In the genomic region with DNA sequence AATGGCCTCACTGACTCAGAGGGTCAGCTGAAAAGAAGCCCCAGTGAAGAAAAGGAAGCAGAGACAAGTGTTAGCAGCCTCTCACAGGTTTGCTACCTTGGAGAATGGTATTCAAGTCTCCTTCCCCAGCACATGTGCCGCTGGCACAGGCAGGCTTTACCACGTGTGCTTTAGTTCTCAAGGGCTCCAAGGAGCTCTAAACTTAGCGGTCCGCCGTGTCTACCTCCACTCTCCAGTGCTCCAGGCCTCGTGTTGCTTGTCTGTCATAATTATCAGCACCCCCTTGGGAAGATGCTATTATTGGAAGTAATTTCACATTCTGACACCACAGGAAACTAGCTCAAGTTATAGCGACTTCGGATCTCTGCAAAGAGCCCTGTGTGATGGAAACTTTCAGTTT, we compare ENCODE assay signal across 20 mouse cellular contexts.
DNase-seq lines count a peak whose midpoint lies in the region; ATAC-seq lines count a peak whose summit lies in the region.
"Had no signal": no experiment of that assay in that cellular context is flagged by ENCODE, and none has a peak within 500 bp of the region (broad histone marks: within the 10 kb centered on the region; RNA-seq: fewer than 3 reads in every experiment).

No protein-coding gene starts in this region.

- WGBS in heart, embryonic 13.5 days: 26% methylated on average over 8 of the region's 8 CpGs
- 57% methylated on average over 8 of the region's 8 CpGs for WGBS in midbrain, embryonic 11.5 days
- 32% methylated on average over 8 of the region's 8 CpGs for WGBS in midbrain, embryonic 15.5 days
- 39% methylated on average over 8 of the region's 8 CpGs for WGBS in embryonic facial prominence, embryonic 11.5 days
- WGBS in midbrain, embryonic 14.5 days: 25% methylated on average over 8 of the region's 8 CpGs
- WGBS in forebrain, embryonic 16.5 days: 51% methylated on average over 8 of the region's 8 CpGs

- H3K27ac ChIP-seq in heart, embryonic 13.5 days (replicated peaks): peak overlapping the region; percentile 46; the same call in 1 of the 2 replicates
- H3K27ac ChIP-seq in midbrain, embryonic 11.5 days (ENCODE audit: low read depth, low read length): peak overlapping the region; percentile 27; the same call in 1 of the 2 replicates
- no peak overlapping the region for H3K27ac ChIP-seq in midbrain, embryonic 15.5 days
- H3K27ac ChIP-seq in embryonic facial prominence, embryonic 11.5 days (replicated peaks; ENCODE audit: low read depth, low read length): no peak overlapping the region
- no peak overlapping the region for H3K27ac ChIP-seq in midbrain, embryonic 14.5 days (replicated peaks; ENCODE audit: low read depth, low read length)
- H3K27ac ChIP-seq in forebrain, embryonic 16.5 days (ENCODE audit: low read length): no peak overlapping the region
- H3K27ac ChIP-seq: embryonic facial prominence, embryonic 15.5 days; forebrain, embryonic 15.5 days; gastrocnemius, adult 2 months; liver, embryonic 12.5 days; lung, embryonic 15.5 days had no signal

- DNase-seq in heart, postnatal 36 days: no peak
- peak; percentile 88 for DNase-seq in midbrain, embryonic 11.5 days (ENCODE audit: low spot score, missing footprints)
- DNase-seq in embryonic facial prominence, embryonic 11.5 days (ENCODE audit: low spot score): peak; percentile 47
- DNase-seq in midbrain, embryonic 14.5 days: peak; percentile 48
- DNase-seq in kidney, adult 18-20 months: no peak
- DNase-seq: cerebellum, adult 8-10 months; gastrocnemius, adult 2 months; kidney, postnatal 10 days; layer of hippocampus, adult 9-11 months; right cerebral cortex, postnatal 14 days; thymus, postnatal 25 days had no signal

- no peaks in the 10 kb centered on the region for H3K27me3 ChIP-seq in heart, embryonic 13.5 days (replicated peaks)
- H3K27me3 ChIP-seq in midbrain, embryonic 11.5 days (ENCODE audit: control insufficient read depth, insufficient read depth, low read length): peaks cover 55% of the 10 kb centered on the region
- H3K27me3 ChIP-seq in midbrain, embryonic 15.5 days (replicated peaks): peaks cover 15% of the 10 kb centered on the region
- no peaks in the 10 kb centered on the region for H3K27me3 ChIP-seq in embryonic facial prominence, embryonic 11.5 days (ENCODE audit: control insufficient read depth, insufficient read depth, low read length)
- peaks cover 28% of the 10 kb centered on the region for H3K27me3 ChIP-seq in midbrain, embryonic 14.5 days (ENCODE audit: control insufficient read depth, insufficient read depth, low read length)
- peaks cover 10% of the 10 kb centered on the region for H3K27me3 ChIP-seq in forebrain, embryonic 16.5 days (replicated peaks; ENCODE audit: control insufficient read depth, insufficient read depth, low read length)
- H3K27me3 ChIP-seq: embryonic facial prominence, embryonic 15.5 days; liver, embryonic 12.5 days; lung, embryonic 15.5 days had no signal

- peaks cover 37% of the 10 kb centered on the region for H3K4me1 ChIP-seq in heart, embryonic 13.5 days
- peaks cover 16% of the 10 kb centered on the region for H3K4me1 ChIP-seq in midbrain, embryonic 11.5 days (ENCODE audit: control insufficient read depth, insufficient read depth, low read length)
- H3K4me1 ChIP-seq in midbrain, embryonic 15.5 days: peaks cover 33% of the 10 kb centered on the region
- H3K4me1 ChIP-seq in embryonic facial prominence, embryonic 11.5 days (ENCODE audit: control insufficient read depth, insufficient read depth, low read length): no peaks in the 10 kb centered on the region
- H3K4me1 ChIP-seq in midbrain, embryonic 14.5 days (ENCODE audit: control insufficient read depth, insufficient read depth, low read length): peaks cover 37% of the 10 kb centered on the region
- H3K4me1 ChIP-seq in forebrain, embryonic 16.5 days (replicated peaks; ENCODE audit: control insufficient read depth, insufficient read depth, low read length): peaks cover 10% of the 10 kb centered on the region
- H3K4me1 ChIP-seq: liver, embryonic 12.5 days had no signal

- intact Hi-C loops in heart, postnatal 36 days (cut with DNase I): no loop called here

- 0 out of 2 replicates have a peak overlapping the region, but pooled peaks have one; percentile 24 for H3K4me2 ChIP-seq in heart, embryonic 13.5 days
- H3K4me2 ChIP-seq in midbrain, embryonic 11.5 days: no peak overlapping the region
- no peak overlapping the region for H3K4me2 ChIP-seq in midbrain, embryonic 15.5 days
- no peak overlapping the region for H3K4me2 ChIP-seq in embryonic facial prominence, embryonic 11.5 days (ENCODE audit: low read depth, low read length)
- no peak overlapping the region for H3K4me2 ChIP-seq in midbrain, embryonic 14.5 days (ENCODE audit: low read length)
- no peak overlapping the region for H3K4me2 ChIP-seq in forebrain, embryonic 16.5 days (ENCODE audit: low read length)
- H3K4me2 ChIP-seq: embryonic facial prominence, embryonic 15.5 days; forebrain, embryonic 15.5 days; liver, embryonic 12.5 days; lung, embryonic 15.5 days had no signal

- ATAC-seq in heart, embryonic 13.5 days (ENCODE audit: extremely low read depth, insufficient number of reproducible peaks, low FRiP score, low TSS enrichment): no peak
- ATAC-seq in midbrain, embryonic 11.5 days (ENCODE audit: low FRiP score): no peak
- ATAC-seq in midbrain, embryonic 15.5 days (replicated peaks): no peak
- no peak for ATAC-seq in embryonic facial prominence, embryonic 11.5 days (replicated peaks; ENCODE audit: insufficient number of reproducible peaks, low FRiP score, low TSS enrichment, low read depth)
- no peak for ATAC-seq in midbrain, embryonic 14.5 days (ENCODE audit: low FRiP score, low TSS enrichment)
- ATAC-seq in forebrain, embryonic 16.5 days: no peak
- ATAC-seq: forebrain, embryonic 15.5 days; intestine, postnatal 0 days; liver, embryonic 12.5 days had no signal

- no peaks in the 10 kb centered on the region for H3K36me3 ChIP-seq in heart, embryonic 13.5 days
- H3K36me3 ChIP-seq in midbrain, embryonic 11.5 days (ENCODE audit: control insufficient read depth, insufficient read depth, low read length): no peaks in the 10 kb centered on the region
- no peaks in the 10 kb centered on the region for H3K36me3 ChIP-seq in midbrain, embryonic 15.5 days (replicated peaks)
- H3K36me3 ChIP-seq in embryonic facial prominence, embryonic 11.5 days (replicated peaks; ENCODE audit: control insufficient read depth, insufficient read depth, low read depth, low read length): no peaks in the 10 kb centered on the region
- H3K36me3 ChIP-seq in midbrain, embryonic 14.5 days (ENCODE audit: control insufficient read depth, insufficient read depth, low read length): no peaks in the 10 kb centered on the region
- no peaks in the 10 kb centered on the region for H3K36me3 ChIP-seq in forebrain, embryonic 16.5 days (ENCODE audit: control insufficient read depth, insufficient read depth)
- H3K36me3 ChIP-seq: embryonic facial prominence, embryonic 15.5 days; forebrain, embryonic 15.5 days; liver, embryonic 12.5 days; lung, embryonic 15.5 days had no signal

- no peak overlapping the region for H3K4me3 ChIP-seq in heart, embryonic 13.5 days
- H3K4me3 ChIP-seq in midbrain, embryonic 11.5 days (ENCODE audit: low read depth, low read length): no peak overlapping the region
- no peak overlapping the region for H3K4me3 ChIP-seq in midbrain, embryonic 15.5 days
- H3K4me3 ChIP-seq in embryonic facial prominence, embryonic 11.5 days (ENCODE audit: low read depth, low read length): no peak overlapping the region
- H3K4me3 ChIP-seq in midbrain, embryonic 14.5 days (replicated peaks; ENCODE audit: low read depth, low read length): no peak overlapping the region
- no peak overlapping the region for H3K4me3 ChIP-seq in forebrain, embryonic 16.5 days (replicated peaks; ENCODE audit: low read length)
- H3K4me3 ChIP-seq: embryonic facial prominence, embryonic 15.5 days; forebrain, embryonic 15.5 days; gastrocnemius, adult 2 months; liver, embryonic 12.5 days; lung, embryonic 15.5 days; myocyte had no signal

- no peaks in the 10 kb centered on the region for H3K9me3 ChIP-seq in heart, embryonic 13.5 days
- no peaks in the 10 kb centered on the region for H3K9me3 ChIP-seq in midbrain, embryonic 11.5 days (ENCODE audit: control insufficient read depth, low read length)
- H3K9me3 ChIP-seq in midbrain, embryonic 15.5 days: no peaks in the 10 kb centered on the region
- H3K9me3 ChIP-seq in embryonic facial prominence, embryonic 11.5 days (replicated peaks; ENCODE audit: control insufficient read depth, low read length): no peaks in the 10 kb centered on the region
- H3K9me3 ChIP-seq in midbrain, embryonic 14.5 days (ENCODE audit: control insufficient read depth, low read length): no peaks in the 10 kb centered on the region
- H3K9me3 ChIP-seq in forebrain, embryonic 16.5 days (ENCODE audit: control insufficient read depth, low read length): no peaks in the 10 kb centered on the region
- H3K9me3 ChIP-seq: embryonic facial prominence, embryonic 15.5 days; forebrain, embryonic 15.5 days; liver, embryonic 12.5 days; lung, embryonic 15.5 days had no signal

- no peak overlapping the region for H3K9ac ChIP-seq in heart, embryonic 13.5 days
- H3K9ac ChIP-seq in midbrain, embryonic 11.5 days (ENCODE audit: low read length): no peak overlapping the region
- no peak overlapping the region for H3K9ac ChIP-seq in midbrain, embryonic 15.5 days
- no peak overlapping the region for H3K9ac ChIP-seq in embryonic facial prominence, embryonic 11.5 days (replicated peaks; ENCODE audit: low read length)
- no peak overlapping the region for H3K9ac ChIP-seq in midbrain, embryonic 14.5 days (replicated peaks; ENCODE audit: low read length)
- H3K9ac ChIP-seq in forebrain, embryonic 16.5 days (replicated peaks; ENCODE audit: low read depth, low read length): no peak overlapping the region
- H3K9ac ChIP-seq: embryonic facial prominence, embryonic 15.5 days; forebrain, embryonic 15.5 days; liver, embryonic 12.5 days; lung, embryonic 15.5 days had no signal

Comparison
In these comparisons a context has a peak if more than half of its experiments do, and no peak if none do; other contexts are left out.
1. H3K27ac ChIP-seq: peak in heart, embryonic 13.5 days (single experiment) and midbrain, embryonic 11.5 days (single experiment); none in midbrain, embryonic 15.5 days (single experiment), embryonic facial prominence, embryonic 11.5 days (single experiment), midbrain, embryonic 14.5 days (single experiment) and forebrain, embryonic 16.5 days (single experiment).
2. DNase-seq: peak in midbrain, embryonic 11.5 days (single experiment), embryonic facial prominence, embryonic 11.5 days (single experiment) and midbrain, embryonic 14.5 days (single experiment); none in heart, postnatal 36 days (0 of 2) and kidney, adult 18-20 months (single experiment).